Mouse (Mus musculus): ENCODE data around the gene Stfa2l1. TPM values are rescaled to one million over a fixed set of nuclear protein-coding genes. Genes with fewer than 3 reads are reported as not detected.
"Not testable (repeated sequence)": the region's sequence is repeated elsewhere in the genome, so short reads cannot be mapped to it uniquely, and the experiment has no call there.

The Stfa2l1 gene
- total RNA-seq (2014; rRNA removed) (3.8 TPM in 1 of 2 replicates, not detected in the other), polyA plus RNA-seq (2015; fragmentation: Nextera tagmentation; extraction: Ambion mirVana) (not detected in 2 replicates)

GRCm38 (mm10) chr16:36156402-36156975 lies at the start of gene Stfa2l1:
TSS of gene Stfa2l1 (plus strand) at chr16:36156811.
- TF ChIP-seq CTCF (IDR thresholded peaks at IDR 0.05; ENCODE audit: low read depth) = no peak
- no peaks in the 10 kb centered on the region for H3K36me3 ChIP-seq (ENCODE audit: insufficient read depth)
- ATAC-seq (no peak), DNase-seq (no peak)
- H3K4me2 ChIP-seq (ENCODE audit: low read depth) = no peak within 1 kb of the TSS
- H3K27me3 ChIP-seq (ENCODE audit: insufficient read depth, low read length) = no peaks in the 10 kb centered on the region
- no peak within 1 kb of the TSS for H3K9ac ChIP-seq
- H3K4me3 ChIP-seq (ENCODE audit: low read depth, low read length) = no peak within 1 kb of the TSS
- no peaks in the 10 kb centered on the region for H3K9me3 ChIP-seq (ENCODE audit: low read length)
- no peak within 1 kb of the TSS for H3K27ac ChIP-seq (ENCODE audit: low read depth, low read length)
- no peaks in the 10 kb centered on the region for H3K4me1 ChIP-seq (ENCODE audit: insufficient read depth)

GRCm38 (mm10) chr16:36111486-36111885 lies 45.1 kb upstream of the Stfa2l1 start:
- not testable (repeated sequence) for DNase-seq; H3K4me1 ChIP-seq (ENCODE audit: insufficient read depth); H3K27ac ChIP-seq (ENCODE audit: low read depth, low read length); H3K9ac ChIP-seq; H3K9me3 ChIP-seq (ENCODE audit: low read length); H3K27me3 ChIP-seq (ENCODE audit: insufficient read depth, low read length); H3K4me3 ChIP-seq (ENCODE audit: low read depth, low read length); H3K4me2 ChIP-seq (ENCODE audit: low read depth); H3K36me3 ChIP-seq (ENCODE audit: insufficient read depth); ATAC-seq

GRCm38 (mm10) chr16:36115751-36116150 lies 40.9 kb upstream of the Stfa2l1 start:
- H3K4me3 ChIP-seq (ENCODE audit: low read depth, low read length); ATAC-seq; H3K4me2 ChIP-seq (ENCODE audit: low read depth); H3K27ac ChIP-seq (ENCODE audit: low read depth, low read length); H3K9me3 ChIP-seq (ENCODE audit: low read length); DNase-seq; H3K27me3 ChIP-seq (ENCODE audit: insufficient read depth, low read length); H3K36me3 ChIP-seq (ENCODE audit: insufficient read depth); H3K4me1 ChIP-seq (ENCODE audit: insufficient read depth); H3K9ac ChIP-seq: not testable (repeated sequence)
- 93% methylated on average over 6 of the region's 6 CpGs for WGBS

- Histone ChIP-seq H3K9ac (no peak overlapping the region), H3K4me2 (ENCODE audit: low read depth) (no peak overlapping the region), H3K4me1 (ENCODE audit: insufficient read depth) (no peaks in the 10 kb centered on the region), H3K9me3 (ENCODE audit: low read length) (no peaks in the 10 kb centered on the region), H3K36me3 (ENCODE audit: insufficient read depth) (no peaks in the 10 kb centered on the region), H3K27me3 (ENCODE audit: insufficient read depth, low read length) (no peaks in the 10 kb centered on the region), H3K4me3 (ENCODE audit: low read depth, low read length) (no peak overlapping the region), H3K27ac (ENCODE audit: low read depth, low read length) (no peak overlapping the region)
- no peak for DNase-seq
- no peak for ATAC-seq
- 94% methylated on average over 7 of the region's 7 CpGs for WGBS
- TF ChIP-seq CTCF (IDR thresholded peaks at IDR 0.05; ENCODE audit: low read depth) = no peak
These were observed 28.5 kb upstream of the Stfa2l1 start for GRCm38 (mm10) chr16:36128092-36128491.

- no peak for ATAC-seq
- Histone ChIP-seq H3K36me3 (ENCODE audit: insufficient read depth) (no peaks in the 10 kb centered on the region), H3K27ac (ENCODE audit: low read depth, low read length) (no peak within 1 kb of the TSS), H3K4me3 (ENCODE audit: low read depth, low read length) (no peak within 1 kb of the TSS), H3K9ac (no peak within 1 kb of the TSS), H3K4me1 (ENCODE audit: insufficient read depth) (no peaks in the 10 kb centered on the region), H3K27me3 (ENCODE audit: insufficient read depth, low read length) (no peaks in the 10 kb centered on the region), H3K9me3 (ENCODE audit: low read length) (no peaks in the 10 kb centered on the region), H3K4me2 (ENCODE audit: low read depth) (no peak within 1 kb of the TSS)
- no peak for TF ChIP-seq CTCF (IDR thresholded peaks at IDR 0.05; ENCODE audit: low read depth)
- no peak for DNase-seq
- 86% methylated on average over 1 of the region's 1 CpGs for WGBS
These were observed 25.5 kb upstream of the Stfa2l1 start, which contains the start of gene Csta1 for GRCm38 (mm10) chr16:36131141-36131540. TSS of gene Csta1 (minus strand) at chr16:36131241.

GRCm38 (mm10) chr16:36138201-36138600 lies 18.4 kb upstream of the Stfa2l1 start:
- no peak overlapping the region for H3K9ac ChIP-seq
- ATAC-seq (no peak), DNase-seq (no peak)
- H3K9me3 ChIP-seq (ENCODE audit: low read length) = no peaks in the 10 kb centered on the region
- TF ChIP-seq CTCF (IDR thresholded peaks at IDR 0.05; ENCODE audit: low read depth) = no peak
- H3K4me2 ChIP-seq (ENCODE audit: low read depth) = no peak overlapping the region
- H3K4me1 ChIP-seq (ENCODE audit: insufficient read depth) = no peaks in the 10 kb centered on the region
- H3K27me3 ChIP-seq (ENCODE audit: insufficient read depth, low read length) = no peaks in the 10 kb centered on the region
- no peak overlapping the region for H3K4me3 ChIP-seq (ENCODE audit: low read depth, low read length)
- H3K27ac ChIP-seq (ENCODE audit: low read depth, low read length) = no peak overlapping the region
- 80% methylated on average over 2 of the region's 2 CpGs for WGBS
- H3K36me3 ChIP-seq (ENCODE audit: insufficient read depth) = no peaks in the 10 kb centered on the region

GRCm38 (mm10) chr16:36167841-36168240 lies 11.2 kb downstream of the Stfa2l1 start:
- not testable (repeated sequence) for DNase-seq; H3K36me3 ChIP-seq (ENCODE audit: insufficient read depth)
- 78% methylated on average over 9 of the region's 10 CpGs for WGBS

GRCm38 (mm10) chr16:36176108-36176507 lies 19.5 kb downstream of the Stfa2l1 start:
- no peak for TF ChIP-seq CTCF (IDR thresholded peaks at IDR 0.05; ENCODE audit: low read depth)
- no peaks in the 10 kb centered on the region for H3K27me3 ChIP-seq (ENCODE audit: insufficient read depth, low read length)
- no peaks in the 10 kb centered on the region for H3K36me3 ChIP-seq (ENCODE audit: insufficient read depth)

More at GRCm38 (mm10) chr16:36167841-36168240, 11.2 kb downstream of the Stfa2l1 start:
- H3K9ac ChIP-seq; H3K27me3 ChIP-seq (ENCODE audit: insufficient read depth, low read length); H3K27ac ChIP-seq (ENCODE audit: low read depth, low read length); H3K4me2 ChIP-seq (ENCODE audit: low read depth); H3K4me3 ChIP-seq (ENCODE audit: low read depth, low read length); ATAC-seq; H3K4me1 ChIP-seq (ENCODE audit: insufficient read depth); H3K9me3 ChIP-seq (ENCODE audit: low read length): not testable (repeated sequence)

More at GRCm38 (mm10) chr16:36176108-36176507, 19.5 kb downstream of the Stfa2l1 start:
- Histone ChIP-seq H3K4me2 (ENCODE audit: low read depth) (no peak overlapping the region), H3K9me3 (ENCODE audit: low read length) (no peaks in the 10 kb centered on the region), H3K4me1 (ENCODE audit: insufficient read depth) (no peaks in the 10 kb centered on the region), H3K27ac (ENCODE audit: low read depth, low read length) (no peak overlapping the region), H3K4me3 (ENCODE audit: low read depth, low read length) (no peak overlapping the region), H3K9ac (no peak overlapping the region)
- no peak for DNase-seq
- no peak for ATAC-seq
